Mouse (Mus musculus) erythroblast, embryonic 14.5 days (primary cell): ENCODE measurements around the gene Cacnb3. TPM values are rescaled to one million over a fixed set of nuclear protein-coding genes. Genes with fewer than 3 reads are reported as not detected.
A peak's percentile ranks its signal among the peaks of the same experiment; 100 is the strongest.

Experiments used
- H3K27me3 ChIP-seq: 2 replicates; pipeline ENCODE4 v1.6.1; 2012; ENCODE audit warnings: inconsistent platforms; ENCODE audit not compliant: control insufficient read depth
- H3K36me3 ChIP-seq: 2 replicates; pipeline ENCODE4 v1.6.1; 2012; ENCODE audit warnings: mild to moderate bottlenecking, inconsistent platforms; ENCODE audit not compliant: control insufficient read depth
- H3K4me1 ChIP-seq: 2 replicates; pipeline ENCODE4 v1.6.1; 2012; ENCODE audit warnings: inconsistent platforms; ENCODE audit not compliant: control insufficient read depth
- H3K4me3 ChIP-seq: replicated peaks from 2 replicates; pipeline ENCODE3; 2012; ENCODE audit warnings: moderate library complexity, mild to moderate bottlenecking, inconsistent platforms
- H3K9me3 ChIP-seq: 2 replicates; pipeline ENCODE4 v1.6.1; 2012; ENCODE audit warnings: low read length, inconsistent platforms, mixed read lengths; ENCODE audit not compliant: control insufficient read depth
- GATA1 ChIP-seq: IDR thresholded peaks from 2 replicates; pipeline ENCODE4 v1.6.1; 2012; ENCODE audit warnings: low read length, inconsistent platforms, mixed read lengths
- TAL1 ChIP-seq: IDR thresholded peaks from 3 replicates; pipeline ENCODE4 v1.6.1; 2012; ENCODE audit warnings: low read length, inconsistent platforms, mixed read lengths
- polyA plus RNA-seq: library from polyadenylated mRNA; stranded (reverse); fragments of >175 nt; gene quantifications from 2 replicates; pipeline ENCODE4 v1.2.3, GENCODE M21; 2012

The Cacnb3 gene
- polyA plus RNA-seq, 1 experiment: not detected

- peaks cover 24% of the 10 kb centered on the region for H3K4me1 ChIP-seq
- H3K36me3 ChIP-seq: peaks cover 100% of the 10 kb centered on the region
- no peak overlapping the region for H3K4me3 ChIP-seq
- H3K9me3 ChIP-seq: no peaks in the 10 kb centered on the region
- H3K27me3 ChIP-seq: no peaks in the 10 kb centered on the region
- TF ChIP-seq TAL1 (no peak), GATA1 (no peak)
Observed at GRCm38 (mm10) chr15:98596609-98597008, 34.0 kb upstream of the Cacnb3 start.

GRCm38 (mm10) chr15:98600036-98600709 lies 30.5 kb upstream of the Cacnb3 start:
- peaks cover 100% of the 10 kb centered on the region for H3K36me3 ChIP-seq
- no peaks in the 10 kb centered on the region for H3K27me3 ChIP-seq
- TF ChIP-seq GATA1: no peak
- TF ChIP-seq TAL1: no peak
- H3K9me3 ChIP-seq: peaks cover 6% of the 10 kb centered on the region
- H3K4me3 ChIP-seq: no peak overlapping the region
- peaks cover 58% of the 10 kb centered on the region for H3K4me1 ChIP-seq

DNA sequence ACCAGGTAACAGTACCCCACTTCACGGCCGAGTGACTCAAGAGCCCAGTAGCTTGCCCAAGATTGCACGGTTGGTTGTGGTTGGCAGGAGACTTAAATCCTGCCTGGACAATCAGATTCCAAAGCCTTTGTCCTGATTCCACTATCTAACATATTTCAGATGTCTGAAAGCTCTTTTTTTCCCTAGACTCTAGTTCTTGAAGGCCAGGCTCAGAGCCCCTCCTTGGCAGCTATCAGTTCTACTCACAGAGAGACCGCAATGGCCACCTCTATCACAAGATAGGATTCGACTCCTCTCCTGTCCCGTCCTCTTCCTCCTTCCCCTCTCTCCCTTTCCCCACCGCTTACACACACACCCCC lies 28.8 kb upstream of the Cacnb3 start:
- Histone ChIP-seq H3K4me3 (peak overlapping the region; percentile 66), H3K36me3 (peaks cover 94% of the 10 kb centered on the region), H3K9me3 (peaks cover 6% of the 10 kb centered on the region), H3K4me1 (peaks cover 75% of the 10 kb centered on the region), H3K27me3 (no peaks in the 10 kb centered on the region)
- TF ChIP-seq GATA1 (no peak), TAL1 (no peak)

GRCm38 (mm10) chr15:98602191-98602881 lies 28.3 kb upstream of the Cacnb3 start:
- H3K4me1 ChIP-seq: peaks cover 80% of the 10 kb centered on the region
- H3K27me3 ChIP-seq: no peaks in the 10 kb centered on the region
- TF ChIP-seq TAL1 (no peak), GATA1 (no peak)
- peaks cover 93% of the 10 kb centered on the region for H3K36me3 ChIP-seq
- peak overlapping the region; percentile 66 for H3K4me3 ChIP-seq
- H3K9me3 ChIP-seq: peaks cover 6% of the 10 kb centered on the region

GRCm38 (mm10) chr15:98602921-98603458 lies 27.6 kb upstream of the Cacnb3 start:
- Histone ChIP-seq H3K36me3 (peaks cover 87% of the 10 kb centered on the region), H3K9me3 (peaks cover 6% of the 10 kb centered on the region), H3K4me3 (peak overlapping the region; percentile 66), H3K27me3 (no peaks in the 10 kb centered on the region), H3K4me1 (peaks cover 87% of the 10 kb centered on the region)
- no peak for TF ChIP-seq TAL1
- TF ChIP-seq GATA1: no peak

DNA sequence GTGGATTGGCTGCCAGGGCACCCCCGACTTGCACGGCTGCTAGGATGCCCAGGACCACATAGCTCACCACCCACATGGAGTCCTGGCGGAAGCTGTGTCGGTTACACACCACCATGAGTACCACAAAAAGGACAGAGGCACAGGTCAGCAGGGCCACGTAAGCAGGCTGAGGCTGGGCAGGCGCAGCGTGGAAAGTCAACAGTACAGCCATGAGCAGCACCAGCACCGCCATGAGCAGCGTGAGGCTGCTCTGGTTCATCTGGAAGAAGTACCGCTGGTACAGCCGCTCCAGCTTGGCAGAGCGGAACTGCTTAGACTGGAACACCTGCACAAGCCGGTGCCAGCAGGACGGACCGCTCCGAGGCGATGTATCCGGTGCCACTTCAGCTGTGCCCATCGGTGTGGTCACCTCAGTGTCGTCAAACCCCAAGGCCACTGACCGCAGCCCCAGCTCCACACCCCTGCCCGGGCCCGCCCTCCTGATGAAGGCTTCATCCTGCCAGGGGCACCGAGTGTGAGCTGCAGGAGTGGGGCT lies 26.5 kb upstream of the Cacnb3 start:
- Histone ChIP-seq H3K9me3 (peaks cover 6% of the 10 kb centered on the region), H3K4me3 (peak overlapping the region; percentile 66), H3K36me3 (peaks cover 78% of the 10 kb centered on the region), H3K4me1 (peaks cover 96% of the 10 kb centered on the region), H3K27me3 (no peaks in the 10 kb centered on the region)
- TF ChIP-seq TAL1 (no peak), GATA1 (no peak)

DNA sequence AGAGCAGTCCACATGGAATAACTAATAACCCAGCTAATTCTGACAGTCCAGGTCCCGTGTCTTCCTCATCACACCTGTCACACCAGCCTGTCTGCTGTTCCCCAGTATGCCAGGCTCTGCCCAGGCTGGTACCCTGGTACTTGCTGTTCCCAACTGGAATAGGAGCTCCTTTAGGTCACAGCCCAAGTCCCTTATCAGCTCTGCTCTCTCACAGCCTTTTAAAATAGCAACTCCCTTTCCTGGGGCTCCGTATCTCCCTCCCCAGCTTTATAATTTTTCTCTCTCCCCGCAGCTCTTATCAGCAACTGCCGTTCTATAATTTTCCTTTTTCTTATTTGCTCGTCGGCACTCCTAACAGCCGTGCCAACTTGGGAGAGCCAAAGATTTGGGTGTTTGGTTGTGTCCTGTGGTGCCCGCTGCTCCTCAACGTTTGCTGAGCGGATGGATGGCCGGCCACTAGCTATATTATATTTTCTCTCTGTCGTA lies 24.5 kb upstream of the Cacnb3 start:
- TF ChIP-seq GATA1 (peak; percentile 98), TAL1 (peak; percentile 84)
- Histone ChIP-seq H3K36me3 (peaks cover 58% of the 10 kb centered on the region), H3K4me3 (peak overlapping the region; percentile 86), H3K9me3 (peaks cover 6% of the 10 kb centered on the region), H3K27me3 (peaks cover 13% of the 10 kb centered on the region), H3K4me1 (peaks cover 96% of the 10 kb centered on the region)

GRCm38 (mm10) chr15:98606739-98607138 lies 23.9 kb upstream of the Cacnb3 start:
- Histone ChIP-seq H3K9me3 (peaks cover 6% of the 10 kb centered on the region), H3K4me3 (peak overlapping the region; percentile 86), H3K36me3 (peaks cover 52% of the 10 kb centered on the region), H3K4me1 (peaks cover 90% of the 10 kb centered on the region), H3K27me3 (peaks cover 13% of the 10 kb centered on the region)
- no peak for TF ChIP-seq GATA1
- no peak for TF ChIP-seq TAL1

DNA sequence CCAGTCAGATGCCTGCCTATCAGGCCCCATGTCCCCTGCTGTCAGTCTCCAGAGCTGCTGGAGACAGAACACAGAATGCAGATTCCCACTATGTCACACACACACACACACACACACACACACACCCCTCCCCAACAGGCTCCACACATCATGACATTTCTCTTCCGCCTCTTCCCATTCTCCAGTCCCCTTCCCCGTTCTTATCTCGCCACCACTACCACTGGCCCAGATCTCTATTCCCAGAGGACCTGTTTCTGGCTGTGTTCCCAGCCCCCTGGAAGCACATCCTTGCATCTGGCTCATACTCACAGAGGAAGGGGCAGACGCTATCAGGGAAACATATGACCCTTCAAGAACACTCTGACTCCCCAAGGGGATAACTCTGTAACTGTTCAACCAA lies 23.1 kb upstream of the Cacnb3 start:
- peaks cover 43% of the 10 kb centered on the region for H3K36me3 ChIP-seq
- H3K4me3 ChIP-seq: peak overlapping the region; percentile 86
- H3K9me3 ChIP-seq: peaks cover 11% of the 10 kb centered on the region
- H3K27me3 ChIP-seq: peaks cover 13% of the 10 kb centered on the region
- H3K4me1 ChIP-seq: peaks cover 81% of the 10 kb centered on the region
- TF ChIP-seq GATA1 (no peak), TAL1 (no peak)
